Mouse (Mus musculus) liver, postnatal 0 days (tissue): ENCODE results near the gene Fra10ac1.

ENCODE experiments used
- CTCF ChIP-seq: sonication (generic); IDR thresholded peaks from 2 replicates; pipeline ENCODE4 v1.5.1; 2016; ENCODE audit warnings: antibody characterized with exemption, low read depth
- EP300 ChIP-seq: IDR thresholded peaks from 2 replicates; pipeline ENCODE4 v1.6.1; 2016; ENCODE audit warnings: antibody characterized with exemption, low read depth, mild to moderate bottlenecking

GRCm38 (mm10) chr19:38161648-38162354, 62.2 kb downstream of the Fra10ac1 start:
- TF ChIP-seq EP300 (no peak; the same call in 1 of the 2 replicates), CTCF (no peak)
